Mouse (Mus musculus) cerebellum, adult 11-12 months (tissue): ENCODE results near the gene Rsph1.
"Not testable (repeated sequence)": the region's sequence is repeated elsewhere in the genome, so short reads cannot be mapped to it uniquely, and the experiment has no call there.

Experiments used
- DNase-seq: peaks from one replicate; pipeline ENCODE4 v3.0.0; 2022

Gene Rsph1

GRCm38 (mm10) chr17:31275181-31275580 lies 2.0 kb downstream of the Rsph1 start:
- no peak for DNase-seq

- no peak for DNase-seq
Measured at GRCm38 (mm10) chr17:31273631-31274030, 3.6 kb downstream of the Rsph1 start.

DNA sequence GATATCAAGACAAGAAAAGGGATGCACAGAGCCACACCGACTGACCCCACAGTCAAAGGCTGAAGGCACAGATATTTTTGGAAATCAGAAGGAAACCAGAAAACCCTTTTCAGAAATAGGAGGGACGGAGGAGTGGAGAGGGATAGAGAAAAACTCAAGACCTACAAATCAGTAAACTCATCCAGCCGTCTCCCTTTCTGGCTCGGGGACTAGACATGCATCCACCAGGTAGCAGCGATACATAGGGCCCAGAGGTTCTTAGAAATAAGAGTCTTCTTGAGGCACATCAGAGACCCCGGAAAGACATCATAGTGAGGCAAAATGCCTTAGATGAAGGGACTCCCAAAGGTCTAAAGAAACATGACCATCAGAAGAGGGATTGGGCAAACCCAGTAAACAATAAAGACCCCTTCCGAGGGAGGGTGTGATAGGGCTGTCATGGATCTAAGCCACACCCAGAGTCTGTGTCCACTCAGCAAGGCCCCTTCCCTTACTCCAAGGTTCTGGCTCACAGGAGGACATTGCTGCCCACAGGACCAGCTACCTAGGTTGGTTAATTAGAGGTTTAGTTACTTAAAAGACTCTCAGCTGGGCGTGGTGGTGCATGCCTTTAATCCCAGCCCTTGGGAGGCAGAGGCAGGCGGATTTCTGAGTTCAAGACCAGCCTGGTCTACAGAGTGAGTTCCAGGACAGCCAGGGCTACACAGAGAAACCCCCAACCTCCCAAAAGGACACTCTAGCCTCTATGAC lies 4.6 kb downstream of the Rsph1 start:
- DNase-seq, result no peak

- DNase-seq, result no peak
Measured at GRCm38 (mm10) chr17:31271136-31271851, 5.9 kb downstream of the Rsph1 start.

DNA sequence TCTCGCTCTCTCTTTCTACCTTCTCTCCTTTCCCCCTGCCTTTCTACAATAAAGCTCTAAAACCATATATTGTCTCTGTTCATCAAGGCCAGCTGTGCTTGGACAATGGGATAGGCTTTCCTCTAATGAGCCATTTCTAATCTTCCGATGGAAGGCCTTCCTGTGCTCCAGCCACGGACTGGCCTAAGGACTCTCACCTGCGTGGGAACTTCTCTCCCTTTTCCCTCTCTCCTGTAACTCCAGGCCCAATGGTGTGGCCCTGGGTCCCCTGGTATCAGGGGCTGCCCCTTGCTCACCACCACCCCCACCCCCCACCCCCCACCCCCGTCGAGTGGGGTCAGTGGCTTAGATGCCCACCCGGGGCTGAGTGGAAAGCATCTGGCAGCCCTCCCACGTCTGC lies 6.4 kb downstream of the Rsph1 start:
- DNase-seq, result not testable (repeated sequence)

- no peak for DNase-seq
Measured at GRCm38 (mm10) chr17:31270246-31270645, 6.9 kb downstream of the Rsph1 start.

DNA sequence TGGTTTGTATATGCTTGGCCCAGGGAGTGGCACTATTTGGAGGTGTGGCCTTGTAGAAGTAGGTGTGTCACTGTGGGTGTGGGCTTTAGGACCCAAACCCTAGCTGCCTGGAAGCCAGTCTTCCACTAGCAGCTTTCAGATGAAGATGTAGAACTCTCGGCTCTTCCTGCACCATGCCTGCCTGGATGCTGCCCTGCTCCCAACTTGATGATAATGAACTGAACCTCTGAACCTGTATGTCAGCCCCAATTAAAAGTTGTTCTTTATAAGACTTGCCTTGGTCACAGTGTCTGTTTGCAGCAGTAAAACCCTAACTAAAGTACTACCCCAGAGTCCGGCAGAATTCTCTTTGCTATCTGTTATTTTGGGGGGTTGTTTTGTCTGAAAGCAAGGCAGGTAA lies 7.4 kb downstream of the Rsph1 start:
- DNase-seq, result no peak

DNA sequence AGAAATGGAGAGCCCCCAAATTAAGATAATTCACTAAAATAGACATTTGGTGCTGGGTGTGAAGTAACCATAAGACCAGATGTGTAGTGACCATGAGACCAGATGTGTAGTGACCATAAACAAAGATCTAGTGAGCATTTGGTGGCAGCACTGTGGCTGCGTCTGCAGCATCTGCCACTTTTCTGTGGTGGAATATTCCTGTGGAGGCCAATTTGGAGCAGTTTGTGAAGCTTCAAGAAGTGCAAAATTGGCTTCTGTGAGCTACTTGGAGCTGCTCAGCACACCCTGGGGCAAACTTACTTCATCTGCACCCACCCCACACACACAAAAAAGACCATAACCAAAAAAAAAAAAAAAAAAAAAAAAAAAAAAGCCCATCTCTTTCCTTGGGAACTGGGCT lies 9.2 kb downstream of the Rsph1 start:
- no peak for DNase-seq

GRCm38 (mm10) chr17:31267603-31268002 lies 9.6 kb downstream of the Rsph1 start:
- no peak for DNase-seq

DNA sequence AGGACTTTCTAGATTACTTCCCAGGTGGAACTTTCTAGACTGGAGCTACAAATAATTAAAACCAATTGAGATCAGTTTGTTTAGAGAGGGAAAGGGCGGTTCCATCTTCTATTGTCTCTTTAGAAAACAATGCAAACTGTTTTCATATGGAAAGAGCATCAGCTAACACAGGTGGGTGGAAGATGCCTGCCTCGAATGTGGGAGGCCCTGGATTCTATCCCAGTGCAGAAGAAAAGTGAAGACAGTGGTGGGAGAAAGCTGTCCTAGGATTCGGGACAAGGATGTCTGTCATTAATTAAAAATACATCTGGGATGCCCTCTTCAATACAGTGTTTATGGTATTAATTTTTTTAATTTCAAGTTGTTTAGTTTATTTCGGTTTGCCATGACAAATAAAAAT lies 10.0 kb downstream of the Rsph1 start:
- DNase-seq, result no peak

GRCm38 (mm10) chr17:31266321-31266950 lies 10.7 kb downstream of the Rsph1 start:
- DNase-seq, result no peak

DNA sequence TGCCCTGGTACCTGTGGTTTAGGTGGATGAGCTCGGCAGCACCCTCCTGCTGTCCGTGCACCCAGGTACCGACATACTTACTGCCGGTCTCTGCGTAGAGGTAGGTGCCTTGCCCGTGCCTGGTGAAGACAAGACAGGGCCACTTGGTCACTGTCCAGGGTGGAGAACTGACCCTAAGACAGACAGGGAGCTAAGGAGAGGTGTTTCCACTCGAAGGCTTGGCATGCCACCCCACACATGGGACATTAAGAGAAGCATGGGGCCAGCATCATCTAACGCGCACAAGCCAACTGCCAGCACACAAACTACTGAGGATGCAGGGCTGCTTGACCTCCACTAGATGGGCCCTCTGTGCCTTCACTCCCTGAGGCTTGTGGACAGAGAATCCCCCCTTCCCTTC lies 11.4 kb downstream of the Rsph1 start:
- DNase-seq, result no peak

DNA sequence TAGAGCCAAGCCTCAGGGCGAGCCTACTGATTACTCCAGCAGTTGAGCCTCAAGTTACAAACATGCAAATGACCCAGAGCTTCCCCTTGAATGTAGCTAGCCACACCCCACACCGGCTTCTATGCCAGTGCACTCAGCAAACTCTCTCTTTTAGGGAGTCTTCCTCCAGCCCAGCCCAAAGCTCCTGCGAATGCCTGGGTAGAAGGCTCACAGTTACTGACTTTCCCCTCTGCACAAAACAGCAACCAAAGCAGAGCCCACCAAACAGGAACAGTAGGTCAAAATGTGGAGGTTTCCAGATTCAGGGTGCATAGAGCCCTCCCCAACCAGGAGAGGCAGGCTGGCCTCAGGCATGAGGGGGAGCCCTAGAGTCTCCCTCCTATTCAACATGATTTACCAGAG lies 12.0 kb downstream of the Rsph1 start:
- no peak for DNase-seq

GRCm38 (mm10) chr17:31264372-31264771 lies 12.8 kb downstream of the Rsph1 start:
- no peak for DNase-seq

DNA sequence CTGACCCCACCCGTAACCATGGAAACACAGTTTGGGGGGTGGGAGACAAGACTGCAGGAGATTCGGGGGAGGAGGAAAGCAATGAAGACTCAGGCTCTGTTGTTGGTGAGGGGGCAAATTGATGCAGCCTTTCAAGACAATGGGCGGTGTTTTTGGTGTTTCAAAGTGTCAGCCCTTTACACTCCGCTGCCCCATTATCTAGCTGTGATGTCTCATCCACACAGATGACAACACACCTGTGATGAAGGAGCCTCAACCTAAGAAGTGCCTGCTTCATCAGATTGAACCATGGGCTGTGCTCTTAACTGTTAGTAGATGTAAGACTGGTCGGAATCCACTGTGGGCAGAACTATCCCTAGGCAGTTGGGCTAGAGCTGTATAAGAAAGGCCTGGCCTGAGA lies 13.4 kb downstream of the Rsph1 start:
- no peak for DNase-seq

- no peak for DNase-seq
Measured at GRCm38 (mm10) chr17:31262715-31263114, 14.5 kb downstream of the Rsph1 start.

DNA sequence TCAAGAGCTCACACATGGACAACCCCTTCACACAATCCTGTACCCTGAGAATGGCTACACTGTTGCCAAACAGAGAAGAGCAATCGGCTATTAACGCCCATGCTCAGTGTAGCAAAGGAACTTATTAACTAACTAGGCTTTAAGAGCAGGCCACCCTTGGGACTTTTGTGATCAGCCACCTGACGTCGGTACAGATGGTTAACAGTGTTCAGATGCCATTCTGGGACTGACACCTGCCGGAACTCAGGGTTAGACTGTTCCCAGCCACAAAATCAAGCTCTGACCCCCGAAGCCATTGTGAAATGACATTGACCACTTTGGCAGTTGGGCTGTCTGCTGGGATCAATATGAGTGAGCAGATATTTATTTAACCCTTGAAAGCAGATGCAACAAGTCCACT lies 15.8 kb downstream of the Rsph1 start:
- no peak for DNase-seq

DNA sequence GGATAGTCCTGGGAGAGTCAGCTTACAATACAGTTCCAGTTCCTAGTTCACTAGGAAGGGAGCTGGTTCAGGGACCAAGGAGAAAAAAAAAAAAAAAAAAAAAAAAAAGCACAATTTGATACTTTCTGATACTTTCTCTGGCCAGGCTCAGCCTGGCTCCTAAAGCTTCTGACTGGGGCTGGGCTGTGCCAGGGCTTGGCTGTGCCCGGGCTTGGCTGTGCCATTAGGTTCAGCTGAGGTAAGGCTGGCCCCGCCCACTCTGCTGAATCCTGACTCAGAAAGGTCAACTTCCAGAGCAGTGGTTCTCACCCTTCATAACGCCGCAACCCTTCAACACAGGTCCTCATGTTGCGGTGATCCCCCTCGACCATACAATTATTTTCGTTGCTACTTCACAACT lies 16.8 kb downstream of the Rsph1 start:
- no peak for DNase-seq

- DNase-seq, result no peak
Measured at GRCm38 (mm10) chr17:31259825-31260224, 17.4 kb downstream of the Rsph1 start.

DNA sequence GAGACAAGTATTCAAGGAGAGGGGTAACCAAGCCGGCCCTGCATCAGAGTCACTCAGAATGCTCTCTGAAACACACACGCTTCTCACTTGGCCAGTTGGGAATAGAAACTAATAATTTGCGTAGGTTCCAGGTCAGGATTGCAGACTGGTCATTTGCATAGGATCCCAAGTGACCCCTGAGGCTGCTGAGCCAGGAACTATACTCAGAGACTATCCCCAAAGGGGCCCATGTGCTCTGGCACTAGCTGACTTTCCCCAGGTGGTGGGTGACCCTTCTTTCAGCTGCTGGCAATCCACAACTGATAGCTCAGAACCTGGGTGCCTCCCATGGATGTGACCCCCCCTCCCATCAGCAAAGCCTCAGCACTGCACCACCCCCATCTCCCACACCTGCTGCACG lies 18.0 kb downstream of the Rsph1 start:
- DNase-seq, result no peak

DNA sequence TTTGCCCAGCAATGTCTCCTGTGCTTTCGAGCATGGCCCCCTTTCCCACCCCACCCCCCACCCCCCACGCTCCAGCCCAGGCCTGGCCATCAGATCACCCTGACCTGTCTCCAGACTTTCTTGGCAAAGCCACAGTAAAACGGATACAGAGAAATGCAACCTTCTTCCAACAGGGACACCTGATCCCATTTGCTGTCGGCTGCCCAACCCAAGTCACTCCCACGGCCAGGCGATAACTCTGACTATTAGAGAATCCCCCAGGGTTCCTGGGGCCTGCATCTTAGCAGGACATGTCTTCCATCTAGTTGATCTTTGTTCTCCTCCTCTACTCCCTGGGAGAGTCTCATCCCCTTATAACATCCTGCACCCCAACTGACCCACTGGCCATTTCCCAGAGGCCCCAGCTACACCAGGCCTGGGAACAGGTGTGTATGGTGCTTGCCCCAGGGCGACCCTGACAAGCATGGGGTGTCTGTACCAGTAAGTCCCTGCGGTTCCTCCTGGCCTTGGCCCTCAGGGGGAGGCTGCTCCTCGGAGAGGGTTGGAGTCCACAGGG lies 18.8 kb downstream of the Rsph1 start:
- DNase-seq, result no peak

DNA sequence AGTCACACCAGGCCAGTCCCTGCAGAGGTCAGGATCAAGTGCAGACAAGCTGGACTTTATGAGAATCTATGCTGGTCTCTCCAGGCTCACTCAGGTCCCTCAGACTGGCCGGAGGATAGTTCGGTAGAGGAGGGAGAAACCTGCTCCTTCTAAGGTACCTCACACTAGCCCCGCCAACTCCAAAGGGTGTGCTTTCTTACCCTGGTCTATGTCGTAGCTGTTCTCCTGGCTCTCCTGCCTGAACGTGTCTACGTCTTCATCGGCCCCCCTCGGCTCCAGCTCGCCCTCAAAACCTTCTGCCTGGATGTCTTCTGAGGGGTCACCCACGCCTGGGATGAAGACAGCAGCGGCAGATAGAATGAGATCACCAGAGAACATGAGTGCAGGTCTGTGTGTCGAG lies 19.3 kb downstream of the Rsph1 start:
- DNase-seq, result no peak

DNA sequence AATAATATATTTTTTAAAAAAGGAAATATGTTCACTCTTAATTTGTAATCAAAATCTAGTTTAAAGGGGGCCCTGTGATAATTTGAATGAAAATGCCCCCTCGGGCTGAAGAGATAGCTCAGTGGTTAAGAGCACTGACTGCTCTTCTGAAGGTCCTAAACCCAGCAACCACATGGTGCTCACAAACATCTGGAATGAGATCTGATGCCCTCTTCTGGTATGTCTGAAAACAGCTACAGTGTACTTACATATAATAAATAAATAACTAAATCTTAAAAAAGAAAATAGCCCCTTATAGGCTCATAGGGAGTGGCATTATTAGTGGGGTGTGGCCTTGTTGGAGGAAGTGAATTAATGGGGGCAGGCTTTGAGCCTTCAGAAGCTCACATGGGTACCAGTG lies 20.0 kb downstream of the Rsph1 start:
- no peak for DNase-seq

- DNase-seq, result peak; percentile 92
Measured at GRCm38 (mm10) chr17:31254463-31254931, 22.7 kb downstream of the Rsph1 start.
